Mouse (Mus musculus) left cerebral cortex, postnatal 4 days (tissue): Measurements from ENCODE around the gene Spi1. TPM values are rescaled to one million over a fixed set of nuclear protein-coding genes. Genes with fewer than 3 reads are reported as not detected.

Experiments used
- DNase-seq: peaks from one replicate; pipeline ENCODE4 v3.0.0-alpha.2; 2022
- intact Hi-C: fragments of 180-260 bp; cut with DNase I; formaldehyde crosslinking; loops from one replicate; pipeline ENCODE4 v1.15.1; 2025
- total RNA-seq, 2 experiments: library from RNA; stranded (reverse); gene quantifications; 2 replicates each; pipeline ENCODE4 v1.2.3; 2021

The Spi1 gene
- total RNA-seq, 2 experiments from 2014 or later, result 3.0 to 3.2 TPM

GRCm38 (mm10) chr2:91160591-91160990 is 78.4 kb downstream of the Spi1 start:
- no peak for DNase-seq
- intact Hi-C loops, result loop anchor here (10.0 kb wide), 1 partner anchor 404 kb away; no protein-coding TSS in a partner anchor

GRCm38 (mm10) chr2:91162952-91163351 is 80.8 kb downstream of the Spi1 start:
- no peak for DNase-seq
- intact Hi-C loops, result loop anchor here (10.0 kb wide), 1 partner anchor 402 kb away; no protein-coding TSS in a partner anchor

GRCm38 (mm10) chr2:91163532-91163931 is 81.3 kb downstream of the Spi1 start:
- intact Hi-C loops, result loop anchor here (10.0 kb wide), 1 partner anchor 401 kb away; no protein-coding TSS in a partner anchor
- no peak for DNase-seq

- DNase-seq, result no peak
- intact Hi-C loops, result loop anchor here (10.0 kb wide), 1 partner anchor 400 kb away; no protein-coding TSS in a partner anchor
Observed at GRCm38 (mm10) chr2:91164991-91165390, 82.8 kb downstream of the Spi1 start.

Other genes with a start within 250 kb of the Spi1 start
- gene Mtch2, start 235.2 kb upstream of the Spi1 start, total RNA-seq, result 100 to 1,000 TPM; 141 to 148 TPM
- gene C1qtnf4, start 196.5 kb upstream of the Spi1 start, total RNA-seq, result 100 to 1,000 TPM; 143 TPM
- 10 to 100 TPM; 37.5 to 43.6 TPM for gene Kbtbd4, start 177.7 kb upstream of the Spi1 start, total RNA-seq
- 100 to 1,000 TPM; 158 to 162 TPM for gene Ndufs3, start 177.6 kb upstream of the Spi1 start, total RNA-seq
- gene Celf1, start 142.0 kb upstream of the Spi1 start, total RNA-seq, result 100 to 1,000 TPM; 133 to 142 TPM
- not detected for gene Rapsn, start 46.8 kb upstream of the Spi1 start, total RNA-seq
- gene Psmc3, start 28.4 kb upstream of the Spi1 start, total RNA-seq, result 100 to 1,000 TPM; 190 to 192 TPM
- 10 to 100 TPM; 30.6 to 41.6 TPM for gene Slc39a13, start 12.0 kb upstream of the Spi1 start, total RNA-seq
- not detected for gene Mybpc3, start 35.8 kb downstream of the Spi1 start, total RNA-seq
- 100 to 1,000 TPM; 125 to 135 TPM for gene Madd, start 101.4 kb downstream of the Spi1 start, total RNA-seq
- 1 to 10 TPM; 1.1 to 1.4 TPM for gene Nr1h3, start 120.4 kb downstream of the Spi1 start, total RNA-seq
- 10 to 100 TPM; 38.4 to 43.1 TPM for gene Acp2, start 120.5 kb downstream of the Spi1 start, total RNA-seq
- gene Ddb2, start 154.6 kb downstream of the Spi1 start, total RNA-seq, result 10 to 100 TPM; 12.3 to 12.8 TPM
- gene Pacsin3, start 173.6 kb downstream of the Spi1 start, total RNA-seq, result 10 to 100 TPM; 15.3 to 22.4 TPM
- 10 to 100 TPM; 53.9 to 59.8 TPM for gene Arfgap2, start 182.6 kb downstream of the Spi1 start, total RNA-seq